Mouse (Mus musculus) thymus, adult 2 months (tissue): ENCODE measurements around the gene Svop. TPM values are rescaled to one million over a fixed set of nuclear protein-coding genes. Genes with fewer than 3 reads are reported as not detected.

Experiments
- DNase-seq: peaks from one replicate; pipeline ENCODE4 v3.0.0; 2021
- H3K27ac ChIP-seq: fragments of 200-500 bp; 2 replicates; pipeline ENCODE4 v1.5.1; 2012; ENCODE audit warnings: low read length, control low read depth; ENCODE audit not compliant: control insufficient read depth, insufficient read depth
- H3K27me3 ChIP-seq: fragments of 200-500 bp; 2 replicates; pipeline ENCODE4 v1.6.1; 2012; ENCODE audit warnings: mild to moderate bottlenecking, low read length, moderate library complexity, mixed read lengths; ENCODE audit not compliant: control insufficient read depth, insufficient read depth
- H3K36me3 ChIP-seq: fragments of 200-500 bp; 2 replicates; pipeline ENCODE4 v1.6.1; 2012; ENCODE audit warnings: mild to moderate bottlenecking, low read length, moderate library complexity; ENCODE audit not compliant: control insufficient read depth, insufficient read depth
- H3K4me1 ChIP-seq: fragments of 200-500 bp; replicated peaks from 2 replicates; pipeline ENCODE4 v1.6.1; 2012; ENCODE audit warnings: low read length; ENCODE audit not compliant: control insufficient read depth, insufficient read depth
- H3K4me3 ChIP-seq: fragments of 200-500 bp; 2 replicates; pipeline ENCODE4 v1.5.1; 2012; ENCODE audit warnings: mild to moderate bottlenecking, low read length, control low read depth, moderate library complexity; ENCODE audit not compliant: control insufficient read depth, insufficient read depth
- CTCF ChIP-seq: fragments of 200-500 bp; IDR thresholded peaks from 2 replicates; pipeline ENCODE4 v1.5.1; 2012; ENCODE audit warnings: mild to moderate bottlenecking, control low read depth, low read length, moderate library complexity, borderline replicate concordance; ENCODE audit not compliant: control insufficient read depth, poor library complexity, insufficient read depth; ENCODE audit errors: extremely low read depth
- POLR2A ChIP-seq: fragments of 200-500 bp; IDR thresholded peaks from 2 replicates; pipeline ENCODE4 v1.6.1; 2012; ENCODE audit warnings: mild to moderate bottlenecking, low read length, control low read depth, moderate library complexity; ENCODE audit not compliant: control insufficient read depth, poor library complexity, insufficient read depth; ENCODE audit errors: extremely low read depth
- WGBS: fragments of 180-500 bp; shearing (Covaris S2); methylation state at CpG from one replicate; pipeline ENCODE4 v1.1.7; 2018; 5-methylcytosine and 5-hydroxymethylcytosine counted together
- polyA plus RNA-seq: library from polyadenylated mRNA; depleted of rRNA; stranded (reverse); fragments of >200 nt; gene quantifications from 2 replicates; pipeline ENCODE4 v1.2.3, GENCODE M21; 2012

Svop gene
- polyA plus RNA-seq, 1 experiment: 0.05 TPM

DNA sequence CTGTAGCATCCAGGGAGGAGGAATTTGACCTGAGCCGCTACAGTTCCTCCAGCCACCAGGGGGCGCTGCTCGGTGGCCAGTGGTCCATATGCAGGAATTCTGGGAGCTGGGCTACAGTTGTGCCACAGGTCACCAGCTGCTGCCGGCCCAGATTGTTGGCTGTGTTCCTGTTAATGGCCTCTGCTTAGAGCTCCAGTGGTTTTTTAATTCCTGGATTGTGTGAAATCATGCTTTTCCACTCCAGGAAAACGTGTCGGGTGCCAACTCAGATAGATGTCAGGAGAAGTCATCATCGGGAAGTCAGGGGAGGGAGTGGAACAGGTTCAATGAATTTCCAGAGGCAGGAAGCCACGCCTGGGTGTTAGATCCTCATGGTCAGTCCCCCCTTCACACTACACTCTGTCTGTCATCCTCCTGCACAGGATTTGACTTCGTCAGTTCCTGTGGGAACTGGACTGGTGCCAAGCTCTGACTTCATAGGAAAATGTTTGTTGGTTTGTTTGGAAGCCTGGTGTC, 39.1 kb downstream of the Svop start:
- DNase-seq: peak; percentile 40
- Histone ChIP-seq H3K27ac (no peak overlapping the region), H3K4me3 (no peak overlapping the region), H3K4me1 (no peaks in the 10 kb centered on the region), H3K27me3 (no peaks in the 10 kb centered on the region), H3K36me3 (no peaks in the 10 kb centered on the region)
- WGBS: 22% methylated on average over 9 of the region's 9 CpGs
- peak; percentile 92 for TF ChIP-seq CTCF
- no peak for TF ChIP-seq POLR2A

GRCm38 (mm10) chr5:114048731-114049308, 42.5 kb downstream of the Svop start:
- TF ChIP-seq CTCF: no peak
- no peak for TF ChIP-seq POLR2A
- Histone ChIP-seq H3K27me3 (no peaks in the 10 kb centered on the region), H3K27ac (no peak overlapping the region), H3K36me3 (no peaks in the 10 kb centered on the region), H3K4me3 (no peak overlapping the region), H3K4me1 (no peaks in the 10 kb centered on the region)
- 61% methylated on average over 12 of the region's 12 CpGs for WGBS
- no peak for DNase-seq

DNA sequence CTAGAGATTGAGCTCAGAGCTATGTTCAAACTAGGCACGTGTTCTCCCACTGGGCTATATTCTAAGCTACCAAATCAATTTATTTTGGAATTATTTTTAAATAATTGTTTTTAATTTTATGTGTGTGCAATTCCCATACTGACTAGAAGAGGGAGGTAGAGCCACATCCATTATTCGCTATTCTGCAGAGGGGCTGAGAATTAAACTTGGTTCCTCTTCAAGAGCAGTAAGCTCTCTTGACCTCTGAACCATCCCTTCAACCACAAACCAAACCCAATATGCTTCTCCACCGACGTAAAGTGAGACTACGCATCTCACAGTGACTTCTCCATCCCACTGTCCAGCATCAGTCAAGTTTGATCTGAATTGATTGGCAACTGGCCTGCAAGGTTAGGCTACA, 44.2 kb downstream of the Svop start:
- TF ChIP-seq CTCF: no peak
- TF ChIP-seq POLR2A: no peak
- Histone ChIP-seq H3K27me3 (no peaks in the 10 kb centered on the region), H3K4me3 (no peak overlapping the region), H3K4me1 (no peaks in the 10 kb centered on the region), H3K27ac (no peak overlapping the region), H3K36me3 (no peaks in the 10 kb centered on the region)
- WGBS: 38% methylated on average over 5 of the region's 5 CpGs
- no peak for DNase-seq

DNA sequence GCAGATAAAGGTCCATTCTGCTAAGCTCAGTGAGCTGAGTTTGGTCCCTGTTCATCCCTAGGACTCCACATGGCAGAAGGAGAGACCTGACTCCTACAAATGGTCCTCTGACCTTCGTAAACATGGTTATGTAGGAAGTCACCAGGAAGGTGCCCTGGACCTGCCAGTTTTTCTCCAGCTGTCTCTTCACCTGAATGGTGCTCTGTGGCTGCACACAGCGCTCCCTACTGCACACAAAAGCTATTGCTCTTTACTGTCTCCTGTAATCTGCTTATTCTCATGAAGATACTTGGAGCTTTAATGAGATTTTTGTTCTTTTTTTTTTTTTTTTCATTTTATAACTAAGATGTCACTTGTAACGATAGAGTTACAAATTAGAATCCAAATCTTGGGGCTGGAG, 44.8 kb downstream of the Svop start:
- DNase-seq: no peak
- Histone ChIP-seq H3K27me3 (no peaks in the 10 kb centered on the region), H3K27ac (no peak overlapping the region), H3K4me3 (no peak overlapping the region), H3K4me1 (no peaks in the 10 kb centered on the region), H3K36me3 (no peaks in the 10 kb centered on the region)
- TF ChIP-seq CTCF (no peak), POLR2A (no peak)
- WGBS: 64% methylated on average over 3 of the region's 3 CpGs

DNA sequence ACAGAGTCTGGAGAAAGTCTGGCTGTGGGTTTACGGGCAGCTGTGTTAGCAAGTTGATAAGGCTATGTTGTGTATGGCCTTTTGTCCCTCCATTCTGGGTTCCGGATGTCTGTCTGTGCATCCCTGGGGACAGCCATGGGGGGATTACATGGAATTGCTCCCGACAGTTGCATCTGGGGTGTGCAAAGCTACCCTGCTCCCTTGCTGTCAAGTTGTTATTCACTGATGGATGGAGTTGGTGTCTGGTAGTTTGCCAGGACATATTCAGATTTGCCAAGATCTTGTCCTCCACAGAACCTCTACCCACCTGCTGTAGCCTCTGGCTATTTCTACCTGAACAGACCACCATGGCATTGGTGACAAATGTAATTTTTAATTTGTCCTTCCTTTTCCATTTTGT, 45.2 kb downstream of the Svop start:
- TF ChIP-seq POLR2A (no peak), CTCF (no peak)
- 58% methylated on average over 3 of the region's 3 CpGs for WGBS
- Histone ChIP-seq H3K4me1 (no peaks in the 10 kb centered on the region), H3K27me3 (no peaks in the 10 kb centered on the region), H3K4me3 (no peak overlapping the region), H3K27ac (no peak overlapping the region), H3K36me3 (no peaks in the 10 kb centered on the region)
- DNase-seq: no peak

DNA sequence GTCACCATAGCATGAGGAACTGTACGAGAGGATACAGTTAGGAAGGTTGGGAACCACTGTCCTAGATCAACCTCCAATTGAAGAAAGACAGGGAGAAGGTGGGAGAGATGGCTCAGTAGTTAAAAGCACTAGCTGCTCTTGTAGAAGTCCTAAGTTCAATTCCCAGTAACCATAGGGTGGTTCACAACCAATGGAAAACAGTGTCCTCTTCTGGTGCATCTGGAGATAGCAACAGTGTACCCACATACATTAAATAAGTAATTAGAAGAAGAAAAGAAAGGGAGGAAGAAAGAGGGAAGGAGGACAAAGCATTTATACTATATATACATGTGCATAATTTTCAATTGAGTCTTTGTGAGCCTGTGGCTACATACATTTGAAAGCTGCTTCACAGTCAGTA, 46.2 kb downstream of the Svop start:
- DNase-seq: no peak
- H3K27ac ChIP-seq: no peak overlapping the region
- no peak overlapping the region for H3K4me3 ChIP-seq
- WGBS: 55% methylated on average over 1 of the region's 1 CpGs
- no peak for TF ChIP-seq POLR2A
- TF ChIP-seq CTCF: no peak
- H3K27me3 ChIP-seq: no peaks in the 10 kb centered on the region
- H3K36me3 ChIP-seq: no peaks in the 10 kb centered on the region
- no peaks in the 10 kb centered on the region for H3K4me1 ChIP-seq

DNA sequence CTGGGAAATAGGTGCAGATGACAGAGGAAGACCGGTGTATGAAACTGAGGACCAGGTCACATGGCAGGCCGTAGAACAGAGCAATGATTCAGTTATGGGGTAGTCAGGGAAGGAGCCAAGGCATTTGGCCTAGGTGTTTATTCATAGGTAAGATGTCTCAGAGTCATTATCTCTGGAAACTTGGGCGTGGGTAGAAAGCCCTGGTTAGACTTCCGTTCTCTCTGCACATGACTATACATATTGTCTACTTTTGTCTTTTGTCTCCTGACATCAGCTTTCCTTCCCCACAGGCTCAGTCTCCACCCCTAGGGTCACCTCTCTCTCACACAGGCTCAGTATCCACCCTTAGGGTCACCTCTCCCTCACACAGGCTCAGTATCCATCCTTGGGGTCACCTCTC, 47.6 kb downstream of the Svop start:
- Histone ChIP-seq H3K27me3 (no peaks in the 10 kb centered on the region), H3K27ac (no peak overlapping the region), H3K4me1 (no peaks in the 10 kb centered on the region), H3K36me3 (no peaks in the 10 kb centered on the region), H3K4me3 (no peak overlapping the region)
- no peak for TF ChIP-seq CTCF
- TF ChIP-seq POLR2A: no peak
- DNase-seq: no peak
- 84% methylated on average over 4 of the region's 4 CpGs for WGBS
